Mouse (Mus musculus): Measurements from ENCODE around the gene Epha1.

- no peak for TF ChIP-seq CTCF (IDR thresholded peaks at IDR 0.05; ENCODE audit: low read depth)
- no peak for TF ChIP-seq EP300 (IDR thresholded peaks at IDR 0.05; ENCODE audit: low read depth)
These were observed 21.9 kb downstream of the Epha1 start for GRCm38 (mm10) chr6:42350968-42351775.
